Mouse (Mus musculus): ENCODE data around the gene Scgb1b20.
"Not testable (repeated sequence)": the region's sequence is repeated elsewhere in the genome, so short reads cannot be mapped to it uniquely, and the experiment has no call there.

Scgb1b20 gene

DNA sequence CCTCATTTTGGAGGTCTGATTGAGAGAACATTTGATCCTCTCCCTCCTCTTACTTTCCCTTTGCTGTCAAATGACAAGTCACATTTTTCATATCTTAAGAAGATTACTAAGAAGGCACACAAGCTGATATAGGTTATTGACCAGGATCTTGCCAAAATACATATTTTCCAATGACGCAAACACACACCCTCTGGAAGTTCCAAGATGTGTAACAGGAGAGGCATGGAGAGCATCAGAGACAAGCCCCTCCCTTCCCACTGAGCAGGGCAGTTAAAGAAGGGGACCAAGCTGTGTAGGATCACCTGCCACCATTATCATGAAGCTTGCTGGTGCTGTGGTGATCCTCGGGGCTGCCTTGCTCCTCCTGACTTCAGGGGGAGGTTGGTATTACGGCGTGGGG is at the start of gene Scgb1b20:
Gene Scgb1b20, plus strand, starts transcription at position 301 of the 400 bp plus-strand sequence.
- not testable (repeated sequence) for DNase-seq (ENCODE audit: low read depth)

DNA sequence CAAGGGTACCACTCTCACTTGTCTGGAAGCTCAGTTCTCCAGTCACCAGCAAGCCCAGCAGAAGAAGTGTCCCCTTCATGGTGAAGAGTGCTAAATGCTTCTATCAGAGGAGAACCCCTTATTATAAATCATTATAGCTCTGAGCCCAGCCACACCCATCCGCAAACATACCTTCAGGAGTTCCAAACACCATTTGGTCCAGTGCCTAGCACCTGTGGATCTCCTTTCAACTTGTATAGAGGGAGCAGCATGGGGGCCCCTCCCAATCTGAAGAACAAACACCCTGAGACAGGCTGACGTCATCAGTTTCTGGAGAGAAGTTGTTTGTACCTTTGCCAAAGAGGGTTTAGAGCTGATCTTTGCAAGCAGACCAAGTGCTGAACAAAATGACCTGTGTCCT is 6.8 kb upstream of the Scgb1b20 start, which contains the start of gene Scgb2b20:
Gene Scgb2b20, minus strand, starts transcription at position 101 of the 400 bp plus-strand sequence.
- not testable (repeated sequence) for DNase-seq (ENCODE audit: low read depth)

DNA sequence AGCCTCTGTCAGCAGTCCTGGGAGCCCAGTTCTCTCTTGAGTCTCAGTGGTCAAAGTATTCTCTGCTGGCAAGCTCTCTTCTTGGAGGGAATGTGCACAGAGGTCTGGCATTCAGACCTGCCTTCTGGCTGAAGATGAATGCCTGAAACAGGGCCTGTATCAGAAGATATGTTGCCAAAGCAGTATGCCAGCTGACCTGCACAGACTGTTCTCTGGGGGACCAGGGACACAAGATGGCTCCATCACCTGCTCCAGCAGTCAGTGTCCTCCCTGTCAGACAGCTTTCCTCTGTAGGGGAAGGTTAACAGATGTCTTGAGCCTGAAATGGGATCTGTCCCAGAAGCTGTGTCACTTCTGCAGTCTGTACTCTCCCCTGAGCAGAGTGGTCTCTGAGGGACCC is 26.7 kb downstream of the Scgb1b20 start:
- DNase-seq (ENCODE audit: low read depth), result not testable (repeated sequence)

DNA sequence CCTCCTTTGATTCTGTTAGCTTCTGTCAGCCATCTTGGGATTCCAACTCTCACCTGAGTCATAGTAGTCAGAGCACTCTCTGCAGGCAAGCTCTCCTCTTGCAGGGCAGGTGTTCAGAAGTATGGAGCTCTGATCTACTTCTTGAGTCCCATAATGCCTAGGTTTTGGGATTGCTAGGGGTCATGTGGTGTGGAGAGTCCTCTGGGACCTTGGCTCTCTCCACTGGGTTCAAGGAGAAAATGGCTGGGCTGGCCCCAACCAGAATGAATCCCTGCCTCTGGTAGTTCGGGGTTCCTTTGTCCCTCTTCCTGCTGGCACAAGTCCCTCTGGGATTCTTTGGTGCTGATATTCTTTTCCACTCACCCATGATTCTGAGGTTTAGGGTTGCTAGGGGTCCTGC is 28.6 kb downstream of the Scgb1b20 start:
- DNase-seq (ENCODE audit: low read depth), result no peak

DNA sequence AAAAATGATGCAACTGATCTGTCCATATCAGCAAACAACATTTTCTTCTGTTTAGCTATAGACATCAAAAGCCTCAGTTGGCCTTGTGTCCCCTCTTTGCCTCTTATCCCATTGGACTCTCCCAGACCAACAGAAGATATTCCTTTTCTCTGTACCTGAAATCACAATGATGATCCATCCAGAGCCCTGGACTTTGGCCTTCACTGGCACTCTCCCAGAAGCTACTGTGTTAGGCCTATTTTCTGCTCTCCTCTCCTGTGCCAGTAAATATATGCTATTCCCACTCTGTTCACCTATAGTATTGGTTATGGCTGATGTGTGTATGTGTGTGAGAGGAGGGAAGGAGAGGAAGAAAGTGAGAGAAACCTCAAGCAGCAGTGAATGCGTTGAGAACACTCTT is 36.6 kb downstream of the Scgb1b20 start:
- DNase-seq (ENCODE audit: low read depth), result not testable (repeated sequence)

Data from induced T-regulatory cell, adult 2 months (primary cell).